Mouse (Mus musculus) stomach, postnatal 0 days (tissue): ENCODE results near the gene Rsc1a1. TPM values are rescaled to one million over a fixed set of nuclear protein-coding genes. Genes with fewer than 3 reads are reported as not detected.

Experiments used
- ATAC-seq: fragments of 200-750 bp; cut with Nextera tagmentation; 2 replicates; pipeline ENCODE4 v1.8.0; 2017; ENCODE audit not compliant: low FRiP score, low TSS enrichment
- DNase-seq: peaks from one replicate; pipeline ENCODE4 v3.0.0-alpha.2; 2016; ENCODE audit warnings: low spot score
- H3K27ac ChIP-seq: fragments of 300-500 bp; sonication (generic); replicated peaks from 2 replicates; pipeline ENCODE4 v1.5.1; 2014; ENCODE audit warnings: mild to moderate bottlenecking, control low read depth
- H3K27me3 ChIP-seq: fragments of 300-500 bp; sonication (generic); 2 replicates; pipeline ENCODE4 v1.6.1; 2014; ENCODE audit warnings: low read length; ENCODE audit not compliant: control insufficient read depth, insufficient read depth
- H3K36me3 ChIP-seq: fragments of 300-500 bp; sonication (generic); 2 replicates; pipeline ENCODE4 v1.6.1; 2014; ENCODE audit warnings: low read length, mixed read lengths; ENCODE audit not compliant: control insufficient read depth, insufficient read depth
- H3K4me1 ChIP-seq: fragments of 300-500 bp; sonication (generic); replicated peaks from 2 replicates; pipeline ENCODE4 v1.6.1; 2014; ENCODE audit warnings: antibody characterized with exemption; ENCODE audit not compliant: control insufficient read depth, insufficient read depth
- H3K4me2 ChIP-seq: fragments of 300-500 bp; sonication (generic); replicated peaks from 2 replicates; pipeline ENCODE4 v1.6.1; 2014; ENCODE audit warnings: low read depth, mild to moderate bottlenecking, control low read depth, moderate library complexity
- H3K4me3 ChIP-seq: fragments of 300-500 bp; sonication (generic); 2 replicates; pipeline ENCODE4 v1.5.1; 2014; ENCODE audit warnings: low read depth, low read length, control low read depth
- H3K9ac ChIP-seq: fragments of 300-500 bp; sonication (generic); 2 replicates; pipeline ENCODE4 v1.6.1; 2014; ENCODE audit warnings: mild to moderate bottlenecking, low read length, control low read depth, mixed read lengths
- H3K9me3 ChIP-seq: fragments of 300-500 bp; sonication (generic); 2 replicates; pipeline ENCODE4 v1.6.1; 2016; ENCODE audit warnings: low read length; ENCODE audit not compliant: control insufficient read depth
- CTCF ChIP-seq: IDR thresholded peaks from 2 replicates; pipeline ENCODE4 v1.5.1; 2016; ENCODE audit warnings: antibody characterized with exemption, low read depth, mild to moderate bottlenecking, moderate library complexity
- EP300 ChIP-seq: optimal IDR thresholded peaks from 2 replicates; pipeline ENCODE3; 2016; ENCODE audit warnings: antibody characterized with exemption
- WGBS: fragments of 180-500 bp; shearing (Covaris S2); extraction: QIAGEN DNeasy Blood & Tissue Kit; methylation state at CpG from one replicate; pipeline ENCODE4 v1.1.7; 2014; 5-methylcytosine and 5-hydroxymethylcytosine counted together
- polyA plus RNA-seq: library from polyadenylated mRNA; unstranded; fragments of >200 nt; fragmentation: Nextera tagmentation; extraction: Ambion mirVana; gene quantifications from 2 replicates; pipeline ENCODE4 v1.2.1, GENCODE M21; 2015

The Rsc1a1 gene
- polyA plus RNA-seq, 1 experiment from 2014 or later, result not detected

DNA sequence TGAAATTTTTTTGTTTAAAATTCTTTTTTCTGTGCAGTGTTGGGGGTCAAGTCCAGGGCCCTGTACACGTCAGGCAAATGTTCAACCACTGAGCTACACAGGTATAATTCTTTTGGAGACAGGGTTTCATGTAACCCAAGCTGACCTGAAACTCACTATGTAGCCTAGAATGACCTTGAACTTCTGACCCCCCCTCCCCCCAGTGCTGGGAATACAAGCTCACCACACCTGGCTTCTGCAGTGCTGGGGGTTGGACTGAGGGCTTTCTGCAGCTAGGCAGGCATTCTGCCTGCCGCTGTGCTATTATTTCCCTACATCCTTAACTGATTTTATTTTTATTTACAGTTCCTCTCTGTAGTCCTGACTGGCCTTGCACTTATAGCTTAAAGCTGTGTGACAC is 6.4 kb downstream of the Rsc1a1 start:
- 0 out of 2 replicates have a peak, but pooled peaks cover 3% of the 10 kb centered on the region for H3K4me1 ChIP-seq
- TF ChIP-seq EP300, result no peak
- no peak for TF ChIP-seq CTCF
- no peak overlapping the region for H3K4me2 ChIP-seq
- H3K9ac ChIP-seq, result no peak overlapping the region
- no peak for ATAC-seq
- no peak overlapping the region for H3K4me3 ChIP-seq
- no peak overlapping the region for H3K27ac ChIP-seq
- no peaks in the 10 kb centered on the region for H3K27me3 ChIP-seq
- peaks cover 3% of the 10 kb centered on the region for H3K36me3 ChIP-seq
- no peak for DNase-seq
- no peaks in the 10 kb centered on the region for H3K9me3 ChIP-seq
- 83% methylated on average over 2 of the region's 2 CpGs for WGBS

DNA sequence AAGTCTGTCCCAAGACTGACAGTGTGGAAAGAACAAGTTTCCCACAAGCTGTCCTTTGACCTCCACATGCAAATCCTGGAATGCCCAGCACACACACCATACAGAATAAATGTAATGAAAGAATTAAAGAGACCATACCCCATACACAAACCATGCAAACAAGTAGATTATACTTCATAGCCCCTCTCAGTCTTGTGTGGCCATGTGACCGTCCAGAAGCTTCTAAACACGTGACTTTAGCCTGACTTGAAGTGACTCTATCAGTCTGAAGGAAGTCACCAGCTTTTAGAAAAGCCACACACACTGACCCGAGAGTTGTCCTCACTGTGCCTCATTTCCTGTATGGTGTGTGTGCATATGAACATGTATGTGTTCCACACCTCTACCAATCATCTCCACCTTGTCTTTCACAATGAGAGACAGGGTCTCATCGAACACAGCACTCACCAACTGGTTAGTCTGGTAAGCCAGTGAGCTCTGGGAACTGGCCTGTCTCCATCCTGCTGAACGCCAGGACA is 8.9 kb downstream of the Rsc1a1 start:
- WGBS, result 81% methylated on average over 5 of the region's 5 CpGs
- no peaks in the 10 kb centered on the region for H3K27me3 ChIP-seq
- no peak overlapping the region for H3K4me3 ChIP-seq
- no peak overlapping the region for H3K4me2 ChIP-seq
- H3K4me1 ChIP-seq, result no peaks in the 10 kb centered on the region
- H3K27ac ChIP-seq, result no peak overlapping the region
- no peak for ATAC-seq
- no peak for TF ChIP-seq CTCF
- H3K9ac ChIP-seq, result no peak overlapping the region
- H3K9me3 ChIP-seq, result no peaks in the 10 kb centered on the region
- DNase-seq, result no peak
- H3K36me3 ChIP-seq, result no peaks in the 10 kb centered on the region; the same call in 1 of the 2 replicates

DNA sequence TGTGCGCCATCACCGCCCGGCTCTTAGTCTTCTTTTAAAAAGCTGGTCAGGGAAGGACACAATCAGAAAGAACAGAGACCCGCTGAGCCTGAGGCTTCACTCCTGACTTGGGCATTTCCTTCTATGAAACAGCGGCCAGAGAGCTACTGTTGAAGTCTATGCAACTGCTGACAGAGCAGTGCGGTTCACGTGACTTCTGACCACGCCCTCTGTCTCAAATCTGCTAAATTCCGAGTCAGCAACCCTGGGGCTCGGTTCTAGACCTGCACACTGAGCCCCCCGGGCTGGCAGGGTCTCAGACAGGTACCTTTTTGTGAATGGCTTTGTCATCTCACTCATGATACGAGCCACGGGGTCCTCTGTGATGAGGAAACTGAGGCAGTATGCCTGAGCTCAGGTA is 13.1 kb downstream of the Rsc1a1 start:
- H3K27ac ChIP-seq, result no peak overlapping the region
- no peaks in the 10 kb centered on the region for H3K4me1 ChIP-seq
- no peak overlapping the region for H3K4me3 ChIP-seq
- DNase-seq (no peak), ATAC-seq (0 out of 2 replicates have a peak, but pooled peaks have one; percentile 36)
- TF ChIP-seq EP300 (no peak), CTCF (no peak)
- no peak overlapping the region for H3K9ac ChIP-seq
- WGBS, result 73% methylated on average over 13 of the region's 13 CpGs
- H3K36me3 ChIP-seq, result no peaks in the 10 kb centered on the region; the same call in 1 of the 2 replicates
- no peaks in the 10 kb centered on the region for H3K9me3 ChIP-seq
- H3K4me2 ChIP-seq, result no peak overlapping the region
- H3K27me3 ChIP-seq, result no peaks in the 10 kb centered on the region

DNA sequence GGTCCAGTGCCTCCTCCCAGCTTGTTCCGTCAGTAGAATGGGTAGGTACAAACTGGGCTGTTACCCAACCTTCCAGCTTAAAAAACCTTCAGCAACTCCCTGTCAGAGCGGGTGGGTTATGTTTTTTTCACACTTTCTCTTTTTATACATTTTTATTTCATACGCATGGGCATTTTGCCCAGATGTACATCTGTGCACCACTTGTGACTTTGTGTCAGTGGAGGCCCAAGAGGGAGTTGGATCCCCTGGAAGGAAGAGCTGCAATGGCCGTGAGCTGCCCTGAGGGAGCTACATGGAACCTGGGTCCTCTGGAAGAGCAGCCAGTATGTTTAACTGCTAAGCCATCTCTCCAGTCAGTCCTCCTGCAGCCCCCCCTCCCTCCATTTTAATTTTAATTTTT is 14.0 kb downstream of the Rsc1a1 start:
- H3K9me3 ChIP-seq, result no peaks in the 10 kb centered on the region
- no peak for TF ChIP-seq EP300
- TF ChIP-seq CTCF, result no peak
- no peak overlapping the region for H3K4me2 ChIP-seq
- no peaks in the 10 kb centered on the region for H3K4me1 ChIP-seq
- no peaks in the 10 kb centered on the region for H3K36me3 ChIP-seq
- ATAC-seq (no peak), DNase-seq (no peak)
- H3K4me3 ChIP-seq, result no peak overlapping the region
- no peak overlapping the region for H3K9ac ChIP-seq
- H3K27ac ChIP-seq, result no peak overlapping the region
- WGBS, result 55% methylated on average over 4 of the region's 4 CpGs
- H3K27me3 ChIP-seq, result no peaks in the 10 kb centered on the region

DNA sequence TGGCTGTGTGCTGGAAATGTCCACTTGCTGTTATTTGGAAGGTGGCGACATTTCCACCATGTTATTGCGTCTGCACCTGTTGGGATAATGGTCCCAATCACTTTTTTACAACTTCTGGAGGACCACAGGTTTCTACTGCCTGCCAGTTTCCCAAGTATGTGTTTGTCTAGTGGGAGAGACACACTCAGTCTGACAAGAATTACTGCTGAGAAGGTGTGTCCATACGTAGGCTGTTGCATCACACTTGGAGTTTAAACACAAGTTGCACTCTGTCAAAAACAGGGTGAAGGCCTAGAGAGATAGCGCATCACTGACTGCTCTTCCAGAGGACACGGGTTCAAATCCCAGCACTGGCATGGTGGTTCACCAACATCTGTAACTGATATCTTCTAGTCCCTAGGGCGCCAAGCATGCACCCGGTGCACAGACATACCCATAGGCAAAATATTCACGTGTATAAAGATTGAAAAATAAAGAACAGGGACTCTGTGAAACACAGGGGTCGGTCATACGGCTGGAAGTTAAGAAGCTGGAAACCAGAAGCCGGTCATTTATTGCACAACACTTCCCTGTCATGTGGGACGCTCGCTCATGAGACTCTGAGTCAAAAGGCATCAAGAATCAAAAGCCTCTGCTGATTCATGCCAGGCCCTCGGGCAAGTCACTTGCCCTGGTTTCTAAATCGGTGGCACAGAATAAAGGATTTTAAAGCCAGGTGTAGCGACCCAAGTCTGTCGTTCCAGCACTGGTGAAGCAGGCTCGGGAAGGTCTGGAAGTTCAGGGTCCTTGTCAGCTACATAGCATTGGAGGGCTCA is 15.3 kb downstream of the Rsc1a1 start:
- Histone ChIP-seq H3K4me1 (no peaks in the 10 kb centered on the region), H3K27ac (0 out of 2 replicates have a peak overlapping the region, but pooled peaks have one; percentile 4), H3K9ac (no peak overlapping the region), H3K9me3 (no peaks in the 10 kb centered on the region), H3K27me3 (no peaks in the 10 kb centered on the region), H3K4me2 (no peak overlapping the region), H3K4me3 (no peak overlapping the region), H3K36me3 (no peaks in the 10 kb centered on the region)
- ATAC-seq (peak; percentile 50), DNase-seq (no peak)
- 68% methylated on average over 18 of the region's 18 CpGs for WGBS
- TF ChIP-seq EP300, result peak; percentile 21
- no peak for TF ChIP-seq CTCF

DNA sequence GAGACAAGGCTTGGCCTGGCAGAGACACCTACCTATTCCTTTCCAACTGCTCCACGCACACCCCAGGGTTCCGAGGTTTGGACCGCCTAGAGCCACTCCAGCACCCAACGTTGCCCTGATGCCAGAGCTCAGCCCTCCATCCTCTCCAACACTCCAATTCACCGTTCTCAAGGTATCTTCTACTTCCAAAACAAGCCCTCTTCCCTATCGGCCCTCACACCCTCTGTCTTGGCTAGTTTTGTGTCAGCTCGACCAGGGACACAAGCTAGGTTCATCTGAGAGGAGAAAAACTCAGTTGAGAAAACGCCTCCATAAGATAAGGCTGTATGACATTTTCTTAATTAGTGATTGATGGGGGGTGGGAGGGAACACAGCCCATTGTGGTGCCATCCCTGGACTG is 20.6 kb downstream of the Rsc1a1 start, which contains the start of gene Plekhm2:
Plekhm2 (minus strand) TSS at position 101 of the 400 bp plus-strand sequence.
- Histone ChIP-seq H3K9me3 (no peaks in the 10 kb centered on the region), H3K4me1 (peaks cover 3% of the 10 kb centered on the region; the same call in 1 of the 2 replicates), H3K27me3 (no peaks in the 10 kb centered on the region), H3K4me3 (peak within 1 kb of the TSS; percentile 81), H3K36me3 (peaks cover 2% of the 10 kb centered on the region; the same call in 1 of the 2 replicates), H3K9ac (peak within 1 kb of the TSS; percentile 96), H3K4me2 (peak within 1 kb of the TSS; percentile 90), H3K27ac (peak within 1 kb of the TSS; percentile 91)
- DNase-seq (no peak), ATAC-seq (no peak; the same call in 1 of the 2 replicates)
- WGBS, result 64% methylated on average over 8 of the region's 8 CpGs
- TF ChIP-seq CTCF (no peak), EP300 (no peak)
